Mouse (Mus musculus) spleen, adult 2 months (tissue): ENCODE data around the gene Wdr18.

Source experiments
- CTCF ChIP-seq: fragments of 200-500 bp; IDR thresholded peaks from 2 replicates; pipeline ENCODE4 v1.5.1; 2011; ENCODE audit warnings: mild to moderate bottlenecking, inconsistent platforms; ENCODE audit not compliant: insufficient read depth, insufficient read length, insufficient replicate concordance; ENCODE audit errors: extremely low read depth
- POLR2A ChIP-seq: fragments of 200-500 bp; IDR thresholded peaks from 2 replicates; pipeline ENCODE4 v1.6.1; 2011; ENCODE audit warnings: low read depth, low read length, inconsistent platforms

DNA sequence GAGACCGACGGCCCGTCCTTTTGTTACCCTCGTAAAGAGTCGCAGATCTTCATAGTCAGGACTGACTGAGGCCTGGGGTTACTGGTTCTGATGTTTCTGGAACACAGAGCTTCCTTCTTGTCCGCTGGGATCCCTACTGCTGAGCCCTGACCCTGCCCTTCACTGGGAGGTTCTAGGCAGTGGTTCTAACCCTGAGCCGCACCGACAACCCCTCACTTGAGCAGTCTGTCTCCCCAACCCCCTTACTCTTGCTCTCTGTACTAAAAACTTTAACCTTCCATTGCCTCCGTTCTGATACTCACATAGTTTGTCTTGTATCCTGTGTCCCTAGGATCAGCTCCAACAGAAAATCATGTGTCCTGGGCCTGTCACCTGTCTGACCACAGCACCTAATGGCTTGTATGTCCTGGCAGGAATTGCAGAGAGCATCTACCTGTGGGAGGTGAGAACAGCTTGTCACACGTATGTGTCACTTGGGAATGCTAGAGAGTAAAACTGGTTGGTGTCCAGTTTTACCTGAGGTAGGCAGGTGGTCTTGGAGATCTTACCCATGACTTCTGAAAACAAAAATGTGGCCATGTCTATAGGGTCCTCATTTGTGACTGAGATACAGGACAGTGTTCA lies 831 bp downstream of the Wdr18 start:
- TF ChIP-seq POLR2A, result no peak
- TF ChIP-seq CTCF, result no peak
